Mouse (Mus musculus): ENCODE data around the gene S100a13.

DNA sequence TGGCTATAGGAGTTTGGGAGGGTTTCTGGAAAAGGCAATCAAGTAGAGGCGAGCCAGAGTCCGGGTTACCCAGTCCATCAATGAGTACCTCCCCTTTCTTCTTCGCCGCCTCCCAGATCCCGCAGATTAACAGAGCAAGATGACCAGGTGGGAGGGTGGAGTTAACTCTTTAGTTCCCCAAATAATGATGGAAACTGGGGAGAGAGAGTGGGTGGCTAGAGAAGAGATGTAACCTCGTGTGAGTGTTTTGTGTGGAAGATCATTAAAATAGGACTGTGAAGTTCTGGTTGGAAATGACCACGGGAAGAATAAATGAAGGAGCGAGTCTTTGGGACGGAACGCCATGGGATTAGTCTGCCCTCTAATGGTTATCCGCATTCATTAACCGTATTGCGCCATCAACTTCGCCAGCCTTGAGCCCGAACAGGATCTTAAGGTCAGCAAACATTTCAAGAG is 47.9 kb upstream of the S100a13 start:
- peak; percentile 94 for TF ChIP-seq CTCF (conservative IDR thresholded peaks at IDR 0.05; ENCODE audit: insufficient read depth, insufficient read length, low read depth, low read length)
- no peak for TF ChIP-seq POLR2A (IDR thresholded peaks at IDR 0.05; ENCODE audit: low read depth, low read length)

All from kidney, adult 2 months (tissue).